Mouse (Mus musculus) intestine, embryonic 14.5 days (tissue): ENCODE measurements around the gene Fhl2. TPM values are rescaled to one million over a fixed set of nuclear protein-coding genes. Genes with fewer than 3 reads are reported as not detected.

Experiments used
- ATAC-seq: fragments of 200-750 bp; cut with Nextera tagmentation; replicated peaks from 2 replicates; pipeline ENCODE4 v1.8.0; 2017; ENCODE audit warnings: low read depth, moderate number of reproducible peaks, moderate TSS enrichment, moderate library complexity; ENCODE audit not compliant: low FRiP score, low TSS enrichment
- DNase-seq: peaks from one replicate; pipeline ENCODE4 v3.0.0-alpha.2; 2018; ENCODE audit warnings: low spot score
- H3K27ac ChIP-seq: fragments of 300-500 bp; sonication (generic); 2 replicates; pipeline ENCODE4 v1.5.1; 2014; ENCODE audit warnings: low read depth, mild to moderate bottlenecking, control low read depth
- H3K27me3 ChIP-seq: fragments of 300-500 bp; sonication (generic); replicated peaks from 2 replicates; pipeline ENCODE4 v1.6.1; 2014; ENCODE audit warnings: low read length, control low read depth; ENCODE audit not compliant: control insufficient read depth, insufficient read depth
- H3K36me3 ChIP-seq: fragments of 300-500 bp; sonication (generic); 2 replicates; pipeline ENCODE4 v1.6.1; 2014; ENCODE audit warnings: low read length, control low read depth; ENCODE audit not compliant: control insufficient read depth, insufficient read depth
- H3K4me1 ChIP-seq: fragments of 300-500 bp; sonication (generic); replicated peaks from 2 replicates; pipeline ENCODE4 v1.6.1; 2014; ENCODE audit warnings: low read length, control low read depth, mixed read lengths; ENCODE audit not compliant: control insufficient read depth, insufficient read depth
- H3K4me2 ChIP-seq: fragments of 300-500 bp; sonication (generic); 2 replicates; pipeline ENCODE4 v1.6.1; 2014; ENCODE audit warnings: low read length
- H3K4me3 ChIP-seq: fragments of 300-500 bp; sonication (generic); 2 replicates; pipeline ENCODE4 v1.5.1; 2014; ENCODE audit warnings: low read depth, low read length, control low read depth, mixed read lengths
- H3K9ac ChIP-seq: fragments of 300-500 bp; sonication (generic); 2 replicates; pipeline ENCODE4 v1.6.1; 2014; ENCODE audit warnings: mild to moderate bottlenecking, low read length
- H3K9me3 ChIP-seq: fragments of 300-500 bp; sonication (generic); 2 replicates; pipeline ENCODE4 v1.6.1; 2016; ENCODE audit warnings: low read length, control low read depth; ENCODE audit not compliant: control insufficient read depth
- WGBS: fragments of 180-500 bp; shearing (Covaris S2); extraction: QIAGEN DNeasy Blood & Tissue Kit; methylation state at CpG from one replicate; pipeline ENCODE4 v1.1.7; 2014; 5-methylcytosine and 5-hydroxymethylcytosine counted together
- polyA plus RNA-seq: library from polyadenylated mRNA; unstranded; fragments of >200 nt; fragmentation: Nextera tagmentation; extraction: Ambion mirVana; gene quantifications from 2 replicates; pipeline ENCODE4 v1.2.1, GENCODE M21; 2014

Gene Fhl2
- polyA plus RNA-seq, 1 experiment from 2014 or later: 60.5 TPM

GRCm38 (mm10) chr1:43127820-43128610, 68.8 kb downstream of the Fhl2 start:
- no peak overlapping the region for H3K27ac ChIP-seq
- no peak overlapping the region for H3K4me2 ChIP-seq
- ATAC-seq (no peak), DNase-seq (no peak)
- H3K36me3 ChIP-seq: peaks cover 75% of the 10 kb centered on the region
- WGBS: 80% methylated on average over 8 of the region's 8 CpGs
- H3K27me3 ChIP-seq: no peaks in the 10 kb centered on the region
- no peak overlapping the region for H3K4me3 ChIP-seq
- H3K9ac ChIP-seq: no peak overlapping the region
- no peaks in the 10 kb centered on the region for H3K9me3 ChIP-seq
- H3K4me1 ChIP-seq: no peaks in the 10 kb centered on the region

- H3K4me1 ChIP-seq: no peaks in the 10 kb centered on the region
- H3K36me3 ChIP-seq: peaks cover 78% of the 10 kb centered on the region
- DNase-seq (no peak), ATAC-seq (no peak)
- no peaks in the 10 kb centered on the region for H3K27me3 ChIP-seq
- no peaks in the 10 kb centered on the region for H3K9me3 ChIP-seq
- H3K27ac ChIP-seq: no peak overlapping the region
- H3K9ac ChIP-seq: no peak overlapping the region
- no peak overlapping the region for H3K4me3 ChIP-seq
- H3K4me2 ChIP-seq: no peak overlapping the region
These were observed 69.6 kb downstream of the Fhl2 start for GRCm38 (mm10) chr1:43127196-43127595.

- DNase-seq: no peak
- H3K36me3 ChIP-seq: peaks cover 81% of the 10 kb centered on the region
- H3K27ac ChIP-seq: no peak overlapping the region
- no peaks in the 10 kb centered on the region for H3K9me3 ChIP-seq
- H3K27me3 ChIP-seq: no peaks in the 10 kb centered on the region
- H3K4me2 ChIP-seq: no peak overlapping the region
- ATAC-seq: no peak
- H3K9ac ChIP-seq: no peak overlapping the region
- 86% methylated on average over 4 of the region's 4 CpGs for WGBS
- H3K4me3 ChIP-seq: no peak overlapping the region
- H3K4me1 ChIP-seq: no peaks in the 10 kb centered on the region
These were observed 72.1 kb downstream of the Fhl2 start for GRCm38 (mm10) chr1:43124726-43125125.

GRCm38 (mm10) chr1:43122616-43123015, 74.2 kb downstream of the Fhl2 start:
- Histone ChIP-seq H3K27me3 (no peaks in the 10 kb centered on the region), H3K36me3 (peaks cover 73% of the 10 kb centered on the region), H3K4me1 (no peaks in the 10 kb centered on the region), H3K4me3 (no peak overlapping the region), H3K9me3 (no peaks in the 10 kb centered on the region), H3K4me2 (no peak overlapping the region), H3K9ac (no peak overlapping the region), H3K27ac (no peak overlapping the region)
- 91% methylated on average over 2 of the region's 2 CpGs for WGBS
- no peak for ATAC-seq
- no peak for DNase-seq

GRCm38 (mm10) chr1:43120950-43121349, 75.8 kb downstream of the Fhl2 start:
- peak; percentile 35 for DNase-seq
- Histone ChIP-seq H3K36me3 (peaks cover 69% of the 10 kb centered on the region), H3K9me3 (no peaks in the 10 kb centered on the region), H3K27me3 (no peaks in the 10 kb centered on the region), H3K27ac (no peak overlapping the region), H3K4me3 (no peak overlapping the region), H3K9ac (no peak overlapping the region), H3K4me2 (no peak overlapping the region), H3K4me1 (no peaks in the 10 kb centered on the region)
- 97% methylated on average over 5 of the region's 5 CpGs for WGBS
- ATAC-seq: no peak

GRCm38 (mm10) chr1:43117435-43117834, 79.3 kb downstream of the Fhl2 start:
- DNase-seq (peak; percentile 37), ATAC-seq (no peak)
- Histone ChIP-seq H3K27me3 (no peaks in the 10 kb centered on the region), H3K9ac (no peak overlapping the region), H3K4me3 (no peak overlapping the region), H3K36me3 (peaks cover 68% of the 10 kb centered on the region), H3K9me3 (no peaks in the 10 kb centered on the region), H3K27ac (no peak overlapping the region), H3K4me2 (no peak overlapping the region), H3K4me1 (no peaks in the 10 kb centered on the region)
- 92% methylated on average over 8 of the region's 8 CpGs for WGBS

- H3K4me1 ChIP-seq: no peaks in the 10 kb centered on the region
- H3K9ac ChIP-seq: no peak overlapping the region
- H3K27me3 ChIP-seq: no peaks in the 10 kb centered on the region
- H3K9me3 ChIP-seq: no peaks in the 10 kb centered on the region
- whole genome bisulfite sequencing: 76% methylated on average over 2 of the region's 2 CpGs
- no peak for ATAC-seq
- no peak overlapping the region for H3K27ac ChIP-seq
- no peak for DNase-seq
- no peak overlapping the region for H3K4me3 ChIP-seq
- H3K4me2 ChIP-seq: no peak overlapping the region
- H3K36me3 ChIP-seq: peaks cover 69% of the 10 kb centered on the region
These were observed 83.9 kb downstream of the Fhl2 start for GRCm38 (mm10) chr1:43112882-43113281.

- no peak for ATAC-seq
- H3K4me3 ChIP-seq: no peak overlapping the region
- no peaks in the 10 kb centered on the region for H3K27me3 ChIP-seq
- peak; percentile 61 for DNase-seq
- H3K4me2 ChIP-seq: no peak overlapping the region
- no peaks in the 10 kb centered on the region for H3K9me3 ChIP-seq
- WGBS: 56% methylated on average over 4 of the region's 4 CpGs
- H3K4me1 ChIP-seq: no peaks in the 10 kb centered on the region
- H3K9ac ChIP-seq: no peak overlapping the region
- H3K36me3 ChIP-seq: peaks cover 64% of the 10 kb centered on the region
- H3K27ac ChIP-seq: no peak overlapping the region
These were observed 86.2 kb downstream of the Fhl2 start for GRCm38 (mm10) chr1:43110556-43110955.

GRCm38 (mm10) chr1:43108729-43109128, 88.1 kb downstream of the Fhl2 start:
- Histone ChIP-seq H3K27ac (no peak overlapping the region), H3K4me1 (no peaks in the 10 kb centered on the region), H3K9ac (no peak overlapping the region), H3K36me3 (peaks cover 50% of the 10 kb centered on the region), H3K4me3 (no peak overlapping the region), H3K9me3 (peaks cover 2% of the 10 kb centered on the region; the same call in 1 of the 2 replicates), H3K4me2 (no peak overlapping the region), H3K27me3 (no peaks in the 10 kb centered on the region)
- ATAC-seq: no peak
- no peak for DNase-seq
- 82% methylated on average over 2 of the region's 2 CpGs for WGBS
